ENCODE assay signal across 17 mouse cellular contexts in the genomic region with DNA sequence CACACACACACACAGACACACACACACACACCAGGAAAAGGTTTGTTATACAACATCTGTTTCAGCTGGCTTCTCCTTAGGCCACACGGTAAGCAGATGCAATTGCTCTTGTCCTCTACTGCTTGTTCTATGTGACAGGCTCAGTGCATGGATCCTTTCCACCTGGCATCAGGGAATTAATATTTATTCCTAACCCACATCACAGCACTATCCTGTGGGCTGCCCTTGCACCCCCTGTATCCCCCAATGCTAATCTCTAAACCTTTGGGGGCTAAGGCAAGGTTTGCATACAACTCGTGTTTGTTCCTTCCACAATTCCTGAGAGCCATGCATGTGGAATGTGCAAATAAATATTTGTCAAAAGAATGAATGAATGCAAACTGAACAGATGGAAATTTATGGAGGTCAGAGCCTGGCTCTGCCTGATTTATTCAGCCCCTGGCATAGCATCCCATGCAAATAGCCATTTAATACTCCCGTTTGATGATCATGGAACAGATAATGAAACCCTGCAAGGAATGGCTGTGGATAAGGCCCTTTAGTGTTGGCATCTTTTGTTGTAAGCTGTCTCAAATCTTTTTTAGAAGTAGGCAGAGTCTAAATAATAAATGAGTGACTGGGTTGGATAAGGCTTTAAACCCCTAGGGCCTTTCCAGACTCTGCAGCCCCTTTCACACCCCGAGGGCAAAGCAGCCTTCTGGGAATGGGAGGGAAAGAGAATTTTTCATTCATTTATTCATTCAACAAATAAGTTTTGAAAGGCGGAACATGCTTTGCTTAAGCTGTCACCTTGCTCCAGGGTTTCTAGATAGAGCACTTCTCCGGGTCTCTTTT.
DNase-seq lines count a peak whose midpoint lies in the region; ATAC-seq and TF ChIP-seq lines count a peak whose summit lies in the region.
"Had no signal": no experiment of that assay in that cellular context is flagged by ENCODE, and none has a peak within 500 bp of the region (broad histone marks: within the 10 kb centered on the region; RNA-seq: fewer than 3 reads in every experiment).

No protein-coding gene starts in this region.

- no peaks in the 10 kb centered on the region for H3K27me3 ChIP-seq in hindbrain, embryonic 11.5 days (ENCODE audit: control insufficient read depth, insufficient read depth, low read length)
- H3K27me3 ChIP-seq in hindbrain, postnatal 0 days (ENCODE audit: insufficient read depth, low read length): no peaks in the 10 kb centered on the region
- H3K27me3 ChIP-seq in hindbrain, embryonic 13.5 days: no peaks in the 10 kb centered on the region
- no peaks in the 10 kb centered on the region for H3K27me3 ChIP-seq in neural tube, embryonic 14.5 days (ENCODE audit: control insufficient read depth, insufficient read depth, low read length)
- H3K27me3 ChIP-seq: embryonic facial prominence, embryonic 13.5 days; heart, embryonic 13.5 days had no signal

- no peaks in the 10 kb centered on the region for H3K4me1 ChIP-seq in hindbrain, embryonic 11.5 days (replicated peaks; ENCODE audit: control insufficient read depth, insufficient read depth, low read length)
- peaks cover 10% of the 10 kb centered on the region; the same call in 1 of the 2 replicates for H3K4me1 ChIP-seq in hindbrain, postnatal 0 days (ENCODE audit: insufficient read depth, low read length)
- H3K4me1 ChIP-seq in hindbrain, embryonic 13.5 days (replicated peaks): peaks cover 35% of the 10 kb centered on the region
- no peaks in the 10 kb centered on the region for H3K4me1 ChIP-seq in neural tube, embryonic 14.5 days (ENCODE audit: control insufficient read depth, insufficient read depth, low read length)
- H3K4me1 ChIP-seq: limb, embryonic 10.5 days had no signal

- DNase-seq in hindbrain, embryonic 11.5 days (ENCODE audit: low spot score): peak; percentile 27
- no peak for DNase-seq in hindbrain, postnatal 0 days (ENCODE audit: low spot score)
- DNase-seq in mesoderm, embryonic 11.5 days (ENCODE audit: low read depth, low spot score): peak; percentile 18
- no peak for DNase-seq in ovary, postnatal 36 days (ENCODE audit: low spot score)
- DNase-seq in kidney, adult 18-20 months: no peak
- DNase-seq: cerebellum, adult 9-11 months; heart, postnatal 36 days; liver, postnatal 0 days; lung, postnatal 14 days; right cerebral cortex, postnatal 4 days had no signal

- H3K4me3 ChIP-seq in hindbrain, embryonic 11.5 days (ENCODE audit: low read depth, low read length): no peak overlapping the region
- H3K4me3 ChIP-seq in hindbrain, postnatal 0 days (ENCODE audit: low read length): no peak overlapping the region
- no peak overlapping the region for H3K4me3 ChIP-seq in hindbrain, embryonic 13.5 days
- H3K4me3 ChIP-seq in neural tube, embryonic 14.5 days (ENCODE audit: low read depth, low read length): no peak overlapping the region
- H3K4me3 ChIP-seq: embryonic facial prominence, embryonic 13.5 days; heart, embryonic 13.5 days; limb, embryonic 10.5 days; myocyte had no signal

- H3K9me3 ChIP-seq in hindbrain, embryonic 11.5 days (ENCODE audit: control insufficient read depth, low read length): no peaks in the 10 kb centered on the region
- no peaks in the 10 kb centered on the region for H3K9me3 ChIP-seq in hindbrain, postnatal 0 days (ENCODE audit: low read length)
- H3K9me3 ChIP-seq in hindbrain, embryonic 13.5 days: no peaks in the 10 kb centered on the region
- H3K9me3 ChIP-seq in neural tube, embryonic 14.5 days (ENCODE audit: control insufficient read depth, low read length): no peaks in the 10 kb centered on the region
- H3K9me3 ChIP-seq: embryonic facial prominence, embryonic 13.5 days; heart, embryonic 13.5 days; limb, embryonic 10.5 days had no signal

- H3K36me3 ChIP-seq in hindbrain, embryonic 11.5 days (ENCODE audit: control insufficient read depth, insufficient read depth, low read length): no peaks in the 10 kb centered on the region
- H3K36me3 ChIP-seq in hindbrain, postnatal 0 days (ENCODE audit: insufficient read depth, low read length): no peaks in the 10 kb centered on the region
- H3K36me3 ChIP-seq in hindbrain, embryonic 13.5 days: no peaks in the 10 kb centered on the region
- no peaks in the 10 kb centered on the region for H3K36me3 ChIP-seq in neural tube, embryonic 14.5 days (ENCODE audit: control insufficient read depth, insufficient read depth, low read length)
- H3K36me3 ChIP-seq: embryonic facial prominence, embryonic 13.5 days; heart, embryonic 13.5 days; limb, embryonic 10.5 days had no signal

- TF ChIP-seq CTCF in hindbrain, postnatal 0 days (IDR thresholded peaks at IDR 0.05; ENCODE audit: low read depth): no peak

- no peak overlapping the region for H3K4me2 ChIP-seq in hindbrain, embryonic 11.5 days (replicated peaks; ENCODE audit: low read depth, low read length)
- no peak overlapping the region for H3K4me2 ChIP-seq in hindbrain, postnatal 0 days (ENCODE audit: low read depth, low read length)
- H3K4me2 ChIP-seq in hindbrain, embryonic 13.5 days: no peak overlapping the region
- no peak overlapping the region for H3K4me2 ChIP-seq in neural tube, embryonic 14.5 days (ENCODE audit: low read depth, low read length)
- H3K4me2 ChIP-seq: embryonic facial prominence, embryonic 13.5 days; heart, embryonic 13.5 days had no signal

- ATAC-seq in hindbrain, embryonic 11.5 days (ENCODE audit: low FRiP score): peak; percentile 70
- no peak for ATAC-seq in hindbrain, postnatal 0 days
- ATAC-seq in hindbrain, embryonic 13.5 days (ENCODE audit: low FRiP score): peak; percentile 60; the same call in 1 of the 2 replicates
- ATAC-seq in neural tube, embryonic 14.5 days (ENCODE audit: low read depth): peak; percentile 67; the same call in 1 of the 2 replicates
- ATAC-seq: intestine, postnatal 0 days; liver, postnatal 0 days had no signal

- H3K27ac ChIP-seq in hindbrain, embryonic 11.5 days (ENCODE audit: low read depth, low read length): no peak overlapping the region
- no peak overlapping the region for H3K27ac ChIP-seq in hindbrain, postnatal 0 days
- peak overlapping the region; percentile 15 for H3K27ac ChIP-seq in hindbrain, embryonic 13.5 days
- H3K27ac ChIP-seq in neural tube, embryonic 14.5 days (ENCODE audit: low read depth, low read length): no peak overlapping the region
- H3K27ac ChIP-seq: embryonic facial prominence, embryonic 13.5 days; heart, embryonic 13.5 days; limb, embryonic 10.5 days had no signal

- no peak overlapping the region for H3K9ac ChIP-seq in hindbrain, embryonic 11.5 days (ENCODE audit: low read depth, low read length)
- H3K9ac ChIP-seq in hindbrain, postnatal 0 days (replicated peaks; ENCODE audit: low read length): no peak overlapping the region
- H3K9ac ChIP-seq in hindbrain, embryonic 13.5 days: no peak overlapping the region
- no peak overlapping the region for H3K9ac ChIP-seq in neural tube, embryonic 14.5 days (replicated peaks; ENCODE audit: low read depth, low read length)
- H3K9ac ChIP-seq: embryonic facial prominence, embryonic 13.5 days; heart, embryonic 13.5 days; liver, postnatal 0 days had no signal

- WGBS in hindbrain, embryonic 11.5 days: 64% methylated on average over 6 of the region's 6 CpGs
- WGBS in hindbrain, postnatal 0 days: 48% methylated on average over 6 of the region's 6 CpGs
- 36% methylated on average over 6 of the region's 6 CpGs for WGBS in hindbrain, embryonic 13.5 days
- WGBS in neural tube, embryonic 14.5 days: 28% methylated on average over 6 of the region's 6 CpGs

Comparison
In these comparisons a context has a peak if more than half of its experiments do, and no peak if none do; other contexts are left out.
1. DNase-seq: peak in hindbrain, embryonic 11.5 days (single experiment) and mesoderm, embryonic 11.5 days (single experiment); none in hindbrain, postnatal 0 days (single experiment), ovary, postnatal 36 days (single experiment) and kidney, adult 18-20 months (single experiment).